ENCODE assay signal across 9 mouse cellular contexts in genomic region chr5:64667053-64667452, GRCm38 (mm10).
DNase-seq lines count a peak whose midpoint lies in the region; ATAC-seq lines count a peak whose summit lies in the region.
"Had no signal": no experiment of that assay in that cellular context is flagged by ENCODE, and none has a peak within 500 bp of the region (broad histone marks: within the 10 kb centered on the region; RNA-seq: fewer than 3 reads in every experiment).

No protein-coding gene starts in this region.

- ATAC-seq in megakaryocyte progenitor cell, adult 5-6 weeks (replicated peaks; ENCODE audit: poor library complexity): peak; percentile 34; the same call in 1 of the 2 replicates

- DNase-seq in heart, adult 8-10 months (ENCODE audit: low spot score): peak; percentile 31
- DNase-seq in heart, postnatal 4 days: no peak
- DNase-seq in c-Kit-negative CD71-positive TER-119-positive erythroid progenitor cells, embryonic 14.5 days (ENCODE audit: low read depth, low spot score): peak; percentile 22
- DNase-seq in kidney, postnatal 4 days: peak; percentile 33 to 60
- no peak for DNase-seq in layer of hippocampus, adult 18-20 months (ENCODE audit: low spot score in 2 of 2)
- no peak for DNase-seq in retina, postnatal 1 day
- DNase-seq in cerebellum, adult 18-20 months: no peak
- DNase-seq: thymus, postnatal 4 days had no signal

Comparison
In these comparisons a context has a peak if more than half of its experiments do, and no peak if none do; other contexts are left out.
1. DNase-seq: peak in heart, adult 8-10 months (single experiment), c-Kit-negative CD71-positive TER-119-positive erythroid progenitor cells, embryonic 14.5 days (single experiment) and kidney, postnatal 4 days (2 of 2); none in heart, postnatal 4 days (single experiment), layer of hippocampus, adult 18-20 months (0 of 2), retina, postnatal 1 day (single experiment) and cerebellum, adult 18-20 months (0 of 2).